Mouse (Mus musculus) intestine, embryonic 14.5 days (tissue): ENCODE measurements at regions not wholly inside any gene's neighbourhood (a gene's known extent, or its start where the extent isn't known, plus 50 kb on each side); places are given as distances from the start of the nearest gene placed in this dataset.

Source experiments
- ATAC-seq: fragments of 200-750 bp; cut with Nextera tagmentation; replicated peaks from 2 replicates; pipeline ENCODE4 v1.8.0; 2017; ENCODE audit warnings: low read depth, moderate number of reproducible peaks, moderate TSS enrichment, moderate library complexity; ENCODE audit not compliant: low FRiP score, low TSS enrichment
- DNase-seq: peaks from one replicate; pipeline ENCODE4 v3.0.0-alpha.2; 2018; ENCODE audit warnings: low spot score
- H3K27ac ChIP-seq: fragments of 300-500 bp; sonication (generic); 2 replicates; pipeline ENCODE4 v1.5.1; 2014; ENCODE audit warnings: low read depth, mild to moderate bottlenecking, control low read depth
- H3K27me3 ChIP-seq: fragments of 300-500 bp; sonication (generic); replicated peaks from 2 replicates; pipeline ENCODE4 v1.6.1; 2014; ENCODE audit warnings: low read length, control low read depth; ENCODE audit not compliant: control insufficient read depth, insufficient read depth
- H3K36me3 ChIP-seq: fragments of 300-500 bp; sonication (generic); 2 replicates; pipeline ENCODE4 v1.6.1; 2014; ENCODE audit warnings: low read length, control low read depth; ENCODE audit not compliant: control insufficient read depth, insufficient read depth
- H3K4me1 ChIP-seq: fragments of 300-500 bp; sonication (generic); replicated peaks from 2 replicates; pipeline ENCODE4 v1.6.1; 2014; ENCODE audit warnings: low read length, control low read depth, mixed read lengths; ENCODE audit not compliant: control insufficient read depth, insufficient read depth
- H3K4me2 ChIP-seq: fragments of 300-500 bp; sonication (generic); 2 replicates; pipeline ENCODE4 v1.6.1; 2014; ENCODE audit warnings: low read length
- H3K4me3 ChIP-seq: fragments of 300-500 bp; sonication (generic); 2 replicates; pipeline ENCODE4 v1.5.1; 2014; ENCODE audit warnings: low read depth, low read length, control low read depth, mixed read lengths
- H3K9ac ChIP-seq: fragments of 300-500 bp; sonication (generic); 2 replicates; pipeline ENCODE4 v1.6.1; 2014; ENCODE audit warnings: mild to moderate bottlenecking, low read length
- H3K9me3 ChIP-seq: fragments of 300-500 bp; sonication (generic); 2 replicates; pipeline ENCODE4 v1.6.1; 2016; ENCODE audit warnings: low read length, control low read depth; ENCODE audit not compliant: control insufficient read depth
- WGBS: fragments of 180-500 bp; shearing (Covaris S2); extraction: QIAGEN DNeasy Blood & Tissue Kit; methylation state at CpG from one replicate; pipeline ENCODE4 v1.1.7; 2014; 5-methylcytosine and 5-hydroxymethylcytosine counted together

GRCm38 (mm10) chr15:6995246-6995645, 95.2 kb upstream of the Lifr start:
- WGBS, result 57% methylated on average over 3 of the region's 3 CpGs
- DNase-seq, result no peak
- Histone ChIP-seq H3K27me3 (no peaks in the 10 kb centered on the region), H3K4me3 (no peak overlapping the region), H3K4me1 (no peaks in the 10 kb centered on the region), H3K4me2 (no peak overlapping the region), H3K9ac (no peak overlapping the region), H3K27ac (no peak overlapping the region), H3K9me3 (no peaks in the 10 kb centered on the region), H3K36me3 (no peaks in the 10 kb centered on the region)
- ATAC-seq, result no peak

GRCm38 (mm10) chr15:6997871-6998270, 92.5 kb upstream of the Lifr start:
- Histone ChIP-seq H3K9me3 (no peaks in the 10 kb centered on the region), H3K36me3 (no peaks in the 10 kb centered on the region), H3K9ac (no peak overlapping the region), H3K4me3 (no peak overlapping the region), H3K27ac (no peak overlapping the region), H3K4me1 (no peaks in the 10 kb centered on the region), H3K4me2 (no peak overlapping the region), H3K27me3 (no peaks in the 10 kb centered on the region; the same call in 1 of the 2 replicates)
- DNase-seq (no peak), ATAC-seq (no peak)
- 69% methylated on average over 5 of the region's 5 CpGs for WGBS

GRCm38 (mm10) chr15:6998576-6999070, 91.8 kb upstream of the Lifr start:
- no peak for ATAC-seq
- no peak for DNase-seq
- Histone ChIP-seq H3K36me3 (no peaks in the 10 kb centered on the region), H3K9me3 (no peaks in the 10 kb centered on the region), H3K4me2 (no peak overlapping the region), H3K27me3 (no peaks in the 10 kb centered on the region; the same call in 1 of the 2 replicates), H3K27ac (no peak overlapping the region), H3K9ac (no peak overlapping the region), H3K4me1 (no peaks in the 10 kb centered on the region), H3K4me3 (no peak overlapping the region)
- 75% methylated on average over 5 of the region's 5 CpGs for WGBS

GRCm38 (mm10) chr15:6999667-7000066, 90.7 kb upstream of the Lifr start:
- WGBS, result 63% methylated on average over 3 of the region's 3 CpGs
- no peak overlapping the region for H3K27ac ChIP-seq
- no peak overlapping the region for H3K4me2 ChIP-seq
- no peaks in the 10 kb centered on the region; the same call in 1 of the 2 replicates for H3K27me3 ChIP-seq
- no peak overlapping the region for H3K9ac ChIP-seq
- DNase-seq, result no peak
- H3K9me3 ChIP-seq, result no peaks in the 10 kb centered on the region
- no peak for ATAC-seq
- H3K4me1 ChIP-seq, result no peaks in the 10 kb centered on the region
- no peaks in the 10 kb centered on the region for H3K36me3 ChIP-seq
- no peak overlapping the region for H3K4me3 ChIP-seq

- DNase-seq, result no peak
- H3K9ac ChIP-seq, result no peak overlapping the region
- 30% methylated on average over 5 of the region's 5 CpGs for WGBS
- no peaks in the 10 kb centered on the region; the same call in 1 of the 2 replicates for H3K27me3 ChIP-seq
- no peaks in the 10 kb centered on the region for H3K4me1 ChIP-seq
- ATAC-seq, result no peak
- H3K4me2 ChIP-seq, result no peak overlapping the region
- no peaks in the 10 kb centered on the region for H3K36me3 ChIP-seq
- H3K27ac ChIP-seq, result no peak overlapping the region
- H3K9me3 ChIP-seq, result no peaks in the 10 kb centered on the region
- H3K4me3 ChIP-seq, result no peak overlapping the region
Measured at GRCm38 (mm10) chr15:7002226-7002625, 88.2 kb upstream of the Lifr start.

GRCm38 (mm10) chr15:7003311-7003710, 87.1 kb upstream of the Lifr start:
- 77% methylated on average over 2 of the region's 2 CpGs for WGBS
- no peak for ATAC-seq

GRCm38 (mm10) chr15:7005142-7005541, 85.3 kb upstream of the Lifr start:
- ATAC-seq, result no peak

More at GRCm38 (mm10) chr15:7003311-7003710, 87.1 kb upstream of the Lifr start:
- H3K36me3 ChIP-seq, result no peaks in the 10 kb centered on the region
- no peaks in the 10 kb centered on the region for H3K9me3 ChIP-seq
- no peaks in the 10 kb centered on the region; the same call in 1 of the 2 replicates for H3K27me3 ChIP-seq
- no peak overlapping the region for H3K4me3 ChIP-seq
- DNase-seq, result no peak
- no peak overlapping the region for H3K4me2 ChIP-seq
- H3K4me1 ChIP-seq, result no peaks in the 10 kb centered on the region
- no peak overlapping the region for H3K9ac ChIP-seq
- H3K27ac ChIP-seq, result no peak overlapping the region

GRCm38 (mm10) chr15:7006271-7006670, 84.1 kb upstream of the Lifr start:
- Histone ChIP-seq H3K4me1 (no peaks in the 10 kb centered on the region), H3K4me3 (no peak overlapping the region), H3K9ac (no peak overlapping the region), H3K27ac (no peak overlapping the region), H3K27me3 (no peaks in the 10 kb centered on the region; the same call in 1 of the 2 replicates), H3K9me3 (no peaks in the 10 kb centered on the region), H3K36me3 (no peaks in the 10 kb centered on the region), H3K4me2 (no peak overlapping the region)
- WGBS, result 71% methylated on average over 2 of the region's 2 CpGs
- ATAC-seq, result no peak
- DNase-seq, result no peak

More at GRCm38 (mm10) chr15:7005142-7005541, 85.3 kb upstream of the Lifr start:
- Histone ChIP-seq H3K36me3 (no peaks in the 10 kb centered on the region), H3K9me3 (no peaks in the 10 kb centered on the region), H3K27me3 (no peaks in the 10 kb centered on the region; the same call in 1 of the 2 replicates), H3K4me2 (no peak overlapping the region), H3K27ac (no peak overlapping the region), H3K4me1 (no peaks in the 10 kb centered on the region), H3K4me3 (no peak overlapping the region), H3K9ac (no peak overlapping the region)
- 52% methylated on average over 1 of the region's 1 CpGs for WGBS
- no peak for DNase-seq

GRCm38 (mm10) chr15:7008725-7009380, 81.6 kb upstream of the Lifr start:
- H3K27me3 ChIP-seq, result no peaks in the 10 kb centered on the region
- no peak for ATAC-seq
- no peak overlapping the region for H3K4me2 ChIP-seq
- no peak overlapping the region for H3K27ac ChIP-seq
- H3K9me3 ChIP-seq, result no peaks in the 10 kb centered on the region
- no peak overlapping the region for H3K9ac ChIP-seq
- no peak for DNase-seq
- no peak overlapping the region for H3K4me3 ChIP-seq
- WGBS, result 88% methylated on average over 7 of the region's 7 CpGs
- no peaks in the 10 kb centered on the region for H3K36me3 ChIP-seq
- H3K4me1 ChIP-seq, result 0 out of 2 replicates have a peak, but pooled peaks cover 3% of the 10 kb centered on the region
